Mouse (Mus musculus) heart, adult 2 months (tissue): ENCODE results near the gene Cfap97d1. TPM values are rescaled to one million over a fixed set of nuclear protein-coding genes. Genes with fewer than 3 reads are reported as not detected.

ENCODE experiments used
- DNase-seq, 2 experiments: peaks; one replicate each; pipeline ENCODE4 v3.0.0; 2021
- H3K27ac ChIP-seq: fragments of 200-600 bp; 2 replicates; pipeline ENCODE4 v1.8.1; 2022
- H3K27me3 ChIP-seq: fragments of 200-500 bp; 2 replicates; pipeline ENCODE4 v1.6.1; 2012; ENCODE audit warnings: mild to moderate bottlenecking, low read length, inconsistent platforms, mixed read lengths; ENCODE audit not compliant: control insufficient read depth, insufficient read depth
- H3K36me3 ChIP-seq: fragments of 200-500 bp; 2 replicates; pipeline ENCODE4 v1.6.1; 2012; ENCODE audit warnings: low read length, inconsistent platforms; ENCODE audit not compliant: control insufficient read depth, insufficient read depth
- H3K4me1 ChIP-seq: fragments of 200-500 bp; 2 replicates; pipeline ENCODE4 v1.6.1; 2011; ENCODE audit warnings: low read length; ENCODE audit not compliant: control insufficient read depth, insufficient read depth
- H3K4me3 ChIP-seq: fragments of 200-600 bp; 2 replicates; pipeline ENCODE4 v1.8.1; 2022
- H3K79me2 ChIP-seq: fragments of 200-500 bp; replicated peaks from 2 replicates; pipeline ENCODE4 v1.6.1; 2012; ENCODE audit warnings: mild to moderate bottlenecking, inconsistent platforms, low read length, moderate library complexity, mixed read lengths; ENCODE audit not compliant: control insufficient read depth, insufficient read depth
- H3K9ac ChIP-seq: fragments of 200-500 bp; 2 replicates; pipeline ENCODE4 v1.6.1; 2012; ENCODE audit warnings: low read depth, mild to moderate bottlenecking, control low read depth, inconsistent platforms, low read length, mixed read lengths
- CTCF ChIP-seq: fragments of 200-600 bp; IDR thresholded peaks from 2 replicates; pipeline ENCODE4 v1.8.1; 2022; ENCODE audit warnings: antibody characterized with exemption, mild to moderate bottlenecking, moderate library complexity
- EP300 ChIP-seq: fragments of 200-500 bp; IDR thresholded peaks from 2 replicates; pipeline ENCODE4 v1.6.1; 2011; ENCODE audit warnings: low read depth, low read length, control low read depth; ENCODE audit not compliant: insufficient read depth
- POLR2A ChIP-seq: fragments of 200-500 bp; IDR thresholded peaks from 2 replicates; pipeline ENCODE4 v1.6.1; 2011; ENCODE audit warnings: mild to moderate bottlenecking, low read depth, low read length, control low read depth; ENCODE audit not compliant: insufficient read depth
- WGBS: fragments of 180-500 bp; shearing (Covaris S2); methylation state at CpG from one replicate; pipeline ENCODE4 v1.1.7; 2018; 5-methylcytosine and 5-hydroxymethylcytosine counted together
- intact Hi-C: fragments of 180-260 bp; cut with DNase I; formaldehyde crosslinking; loops from one replicate; pipeline ENCODE4 v1.15.1; 2025
- polyA plus RNA-seq: library from polyadenylated mRNA; depleted of rRNA; stranded (reverse); fragments of >200 nt; gene quantifications from 2 replicates; pipeline ENCODE4 v1.2.3, GENCODE M21; 2012
- total RNA-seq, 2 experiments: library from RNA; stranded (reverse); gene quantifications; 2 replicates each; pipeline ENCODE4 v1.2.3; 2021

Cfap97d1 gene
- total and polyA plus RNA-seq, 3 experiments = not detected

GRCm38 (mm10) chr11:102016136-102016535, 32.1 kb downstream of the Cfap97d1 start:
- Histone ChIP-seq H3K27me3 (no peaks in the 10 kb centered on the region), H3K27ac (peak overlapping the region; percentile 73), H3K4me1 (no peaks in the 10 kb centered on the region), H3K4me3 (no peak overlapping the region), H3K36me3 (no peaks in the 10 kb centered on the region), H3K9ac (no peak overlapping the region), H3K79me2 (no peaks in the 10 kb centered on the region)
- peak; percentile 58 to 68 for DNase-seq
- WGBS = 61% methylated on average over 1 of the region's 1 CpGs
- no peak for TF ChIP-seq CTCF
- 0 out of 2 replicates have a peak, but pooled peaks have one; percentile 10 for TF ChIP-seq EP300
- intact Hi-C loops = no loop called here

DNA sequence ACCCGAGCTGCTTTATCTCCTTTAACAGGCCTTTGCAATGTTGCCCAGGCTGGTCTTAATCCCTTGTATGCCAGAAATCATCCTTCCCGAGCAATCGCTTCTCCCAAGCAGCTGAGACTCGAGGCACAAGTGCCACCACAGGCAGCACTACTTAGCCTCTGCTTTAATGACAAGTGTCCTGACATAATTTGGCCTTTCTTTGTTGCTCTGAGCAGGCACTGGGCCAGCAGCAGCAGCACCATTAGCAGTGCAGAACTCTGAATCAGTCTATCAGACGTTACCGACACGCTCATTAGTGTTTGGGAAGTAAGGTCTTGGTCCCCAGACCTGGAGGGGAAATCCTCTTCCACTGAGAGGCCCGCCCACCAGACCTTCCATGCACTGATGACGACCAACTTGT, 35.7 kb downstream of the Cfap97d1 start:
- Histone ChIP-seq H3K4me3 (no peak overlapping the region), H3K27me3 (no peaks in the 10 kb centered on the region), H3K27ac (no peak overlapping the region), H3K4me1 (no peaks in the 10 kb centered on the region), H3K9ac (no peak overlapping the region), H3K36me3 (no peaks in the 10 kb centered on the region), H3K79me2 (no peaks in the 10 kb centered on the region)
- WGBS = 69% methylated on average over 9 of the region's 9 CpGs
- TF ChIP-seq EP300 = no peak
- TF ChIP-seq CTCF = no peak
- TF ChIP-seq POLR2A = no peak
- DNase-seq = no peak
- intact Hi-C loops = no loop called here

DNA sequence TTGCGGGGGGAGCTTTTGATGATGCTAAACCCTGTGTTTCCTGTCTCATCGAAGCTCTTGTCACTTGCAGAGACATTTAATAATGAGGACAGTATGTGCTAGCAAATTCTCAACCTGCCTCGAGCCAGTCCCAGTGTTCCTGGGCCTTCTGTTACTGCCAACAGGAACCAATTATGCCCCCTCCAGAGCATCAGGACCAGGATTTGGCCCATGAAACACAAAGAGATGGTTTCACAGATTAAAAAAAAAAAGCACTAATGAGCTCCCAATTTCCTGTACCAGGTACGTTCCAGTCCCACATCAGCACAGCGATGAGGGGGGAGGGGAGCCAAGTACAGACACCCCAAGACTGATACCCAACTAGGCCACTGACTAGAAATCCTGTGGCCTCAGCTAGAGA, 37.1 kb downstream of the Cfap97d1 start:
- no peak overlapping the region for H3K4me3 ChIP-seq
- intact Hi-C loops = no loop called here
- DNase-seq = no peak
- H3K27me3 ChIP-seq = no peaks in the 10 kb centered on the region
- no peaks in the 10 kb centered on the region for H3K79me2 ChIP-seq
- no peak for TF ChIP-seq EP300
- TF ChIP-seq POLR2A = no peak
- TF ChIP-seq CTCF = no peak
- no peaks in the 10 kb centered on the region for H3K36me3 ChIP-seq
- H3K9ac ChIP-seq = no peak overlapping the region
- H3K4me1 ChIP-seq = no peaks in the 10 kb centered on the region
- no peak overlapping the region for H3K27ac ChIP-seq
- 86% methylated on average over 5 of the region's 5 CpGs for WGBS

GRCm38 (mm10) chr11:102023406-102023805, 39.3 kb downstream of the Cfap97d1 start:
- no peaks in the 10 kb centered on the region for H3K79me2 ChIP-seq
- intact Hi-C loops = no loop called here
- H3K9ac ChIP-seq = no peak overlapping the region
- H3K4me1 ChIP-seq = peaks cover 2% of the 10 kb centered on the region; the same call in 1 of the 2 replicates
- WGBS = 82% methylated on average over 13 of the region's 13 CpGs
- H3K27me3 ChIP-seq = no peaks in the 10 kb centered on the region
- no peaks in the 10 kb centered on the region for H3K36me3 ChIP-seq
- TF ChIP-seq POLR2A = no peak
- TF ChIP-seq EP300 = no peak
- TF ChIP-seq CTCF = no peak
- no peak for DNase-seq
- no peak overlapping the region for H3K27ac ChIP-seq
- H3K4me3 ChIP-seq = no peak overlapping the region

- no peaks in the 10 kb centered on the region for H3K36me3 ChIP-seq
- no peak overlapping the region for H3K9ac ChIP-seq
- H3K79me2 ChIP-seq = no peaks in the 10 kb centered on the region
- DNase-seq = no peak
- intact Hi-C loops = no loop called here
- TF ChIP-seq POLR2A = no peak
- no peak for TF ChIP-seq EP300
- TF ChIP-seq CTCF = no peak
- H3K27ac ChIP-seq = no peak overlapping the region
- H3K4me1 ChIP-seq = peaks cover 2% of the 10 kb centered on the region; the same call in 1 of the 2 replicates
- H3K27me3 ChIP-seq = no peaks in the 10 kb centered on the region
- WGBS = 83% methylated on average over 6 of the region's 6 CpGs
- H3K4me3 ChIP-seq = no peak overlapping the region
Observed at GRCm38 (mm10) chr11:102024084-102024758, 40.1 kb downstream of the Cfap97d1 start.

DNA sequence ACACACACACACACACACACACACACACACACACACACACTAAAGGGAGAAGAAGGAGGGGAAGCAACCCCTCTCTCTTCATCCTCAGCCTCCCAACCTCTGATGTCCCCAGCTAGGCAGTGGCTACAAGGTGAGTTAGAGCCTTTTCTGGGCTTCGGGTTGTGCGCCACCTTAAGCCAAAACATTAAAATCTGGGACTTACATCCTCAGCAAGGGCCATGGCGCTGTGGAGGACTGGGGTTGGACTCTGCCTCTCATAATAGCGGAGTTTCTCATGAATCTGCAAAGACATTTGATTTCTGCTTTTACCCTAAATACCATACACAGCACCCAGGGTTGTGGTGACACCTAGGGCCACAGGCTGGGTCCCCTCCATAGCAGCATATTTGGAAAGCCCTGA, 40.8 kb downstream of the Cfap97d1 start:
- H3K27ac ChIP-seq = no peak overlapping the region
- no peaks in the 10 kb centered on the region for H3K36me3 ChIP-seq
- WGBS = 93% methylated on average over 4 of the region's 4 CpGs
- no peaks in the 10 kb centered on the region for H3K27me3 ChIP-seq
- H3K4me1 ChIP-seq = peaks cover 2% of the 10 kb centered on the region; the same call in 1 of the 2 replicates
- H3K79me2 ChIP-seq = no peaks in the 10 kb centered on the region
- H3K4me3 ChIP-seq = no peak overlapping the region
- no peak for TF ChIP-seq EP300
- no peak for TF ChIP-seq CTCF
- TF ChIP-seq POLR2A = no peak
- H3K9ac ChIP-seq = no peak overlapping the region
- DNase-seq = no peak
- intact Hi-C loops = no loop called here
